Mouse (Mus musculus) midbrain, postnatal 0 days (tissue): Measurements from ENCODE around the gene Rai1. TPM values are rescaled to one million over a fixed set of nuclear protein-coding genes. Genes with fewer than 3 reads are reported as not detected.

Source experiments
- ATAC-seq: fragments of 200-750 bp; cut with Nextera tagmentation; 2 replicates; pipeline ENCODE4 v1.8.0; 2017; ENCODE audit warnings: moderate number of reproducible peaks, mild to moderate bottlenecking, moderate TSS enrichment, moderate library complexity; ENCODE audit not compliant: low FRiP score
- DNase-seq: peaks from one replicate; pipeline ENCODE4 v3.0.0-alpha.2; 2015; ENCODE audit warnings: low spot score
- H3K27ac ChIP-seq: fragments of 300-500 bp; sonication (generic); 2 replicates; pipeline ENCODE4 v1.5.1; 2014; ENCODE audit warnings: low read depth, mild to moderate bottlenecking, low read length, mixed read lengths
- H3K27me3 ChIP-seq: fragments of 300-500 bp; sonication (generic); 2 replicates; pipeline ENCODE4 v1.6.1; 2014; ENCODE audit warnings: low read length, control low read depth, mixed read lengths; ENCODE audit not compliant: insufficient read depth
- H3K36me3 ChIP-seq: fragments of 300-500 bp; sonication (generic); 2 replicates; pipeline ENCODE4 v1.6.1; 2014; ENCODE audit warnings: low read length, control low read depth, mixed read lengths; ENCODE audit not compliant: insufficient read depth
- H3K4me1 ChIP-seq: fragments of 300-500 bp; sonication (generic); 2 replicates; pipeline ENCODE4 v1.6.1; 2014; ENCODE audit warnings: mild to moderate bottlenecking, control low read depth, antibody characterized with exemption, low read length, mixed read lengths; ENCODE audit not compliant: insufficient read depth
- H3K4me2 ChIP-seq: fragments of 300-500 bp; sonication (generic); 2 replicates; pipeline ENCODE4 v1.6.1; 2014; ENCODE audit warnings: low read depth, mild to moderate bottlenecking, low read length, mixed read lengths; ENCODE audit not compliant: poor library complexity, severe bottlenecking
- H3K4me3 ChIP-seq: fragments of 300-500 bp; sonication (generic); 2 replicates; pipeline ENCODE4 v1.5.1; 2014; ENCODE audit warnings: low read depth, mild to moderate bottlenecking, low read length, moderate library complexity
- H3K9ac ChIP-seq: fragments of 300-500 bp; sonication (generic); replicated peaks from 2 replicates; pipeline ENCODE4 v1.6.1; 2014; ENCODE audit warnings: mild to moderate bottlenecking, low read length, moderate library complexity, mixed read lengths; ENCODE audit not compliant: poor library complexity, severe bottlenecking
- H3K9me3 ChIP-seq: fragments of 300-500 bp; sonication (generic); 2 replicates; pipeline ENCODE4 v1.6.1; 2016; ENCODE audit warnings: low read length, control low read depth
- CTCF ChIP-seq: IDR thresholded peaks from 2 replicates; pipeline ENCODE4 v1.5.1; 2016; ENCODE audit warnings: antibody characterized with exemption, mild to moderate bottlenecking
- WGBS: fragments of 180-500 bp; shearing (Covaris S2); extraction: QIAGEN DNeasy Blood & Tissue Kit; methylation state at CpG from one replicate; pipeline ENCODE4 v1.1.7; 2014; 5-methylcytosine and 5-hydroxymethylcytosine counted together
- polyA plus RNA-seq: library from polyadenylated mRNA; unstranded; fragments of >200 nt; fragmentation: Nextera tagmentation; extraction: Ambion mirVana; gene quantifications from 2 replicates; pipeline ENCODE4 v1.2.1, GENCODE M21; 2015
- total RNA-seq: library from RNA; depleted of rRNA; stranded (reverse); fragments of >200 nt; gene quantifications from 2 replicates; pipeline ENCODE4 v1.2.3, GENCODE M21; 2014

The Rai1 gene
- total and polyA plus RNA-seq, 2 experiments from 2014 or later, result 22.0 to 66.8 TPM

DNA sequence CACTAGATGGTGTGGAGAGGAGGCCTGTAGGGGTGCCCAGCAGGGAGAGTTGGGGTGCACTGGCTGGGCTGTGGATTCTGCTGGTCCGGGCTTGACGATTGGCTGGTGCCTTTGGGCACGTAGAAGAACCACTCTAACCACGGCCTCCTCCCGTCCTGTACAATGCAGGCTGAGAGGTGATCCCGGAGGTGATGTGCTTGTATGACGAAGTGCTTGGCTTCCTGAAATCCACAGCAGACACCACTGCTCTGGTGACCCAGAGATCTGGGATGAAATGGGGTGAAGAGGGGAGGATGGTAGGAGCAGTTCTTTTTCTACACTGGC is 36.4 kb downstream of the Rai1 start:
- H3K27ac ChIP-seq, result peak overlapping the region; percentile 65
- H3K4me3 ChIP-seq, result peak overlapping the region; percentile 78
- peak overlapping the region; percentile 87 for H3K4me2 ChIP-seq
- no peaks in the 10 kb centered on the region for H3K9me3 ChIP-seq
- H3K36me3 ChIP-seq, result peaks cover 12% of the 10 kb centered on the region
- H3K4me1 ChIP-seq, result peaks cover 39% of the 10 kb centered on the region; the same call in 1 of the 2 replicates
- H3K9ac ChIP-seq, result peak overlapping the region; percentile 57
- no peaks in the 10 kb centered on the region for H3K27me3 ChIP-seq
- WGBS, result 4% methylated on average over 7 of the region's 7 CpGs
- ATAC-seq (peak; percentile 17; the same call in 1 of the 2 replicates), DNase-seq (peak; percentile 23)
- TF ChIP-seq CTCF, result no peak

- no peak overlapping the region for H3K4me3 ChIP-seq
- H3K4me1 ChIP-seq, result peaks cover 39% of the 10 kb centered on the region; the same call in 1 of the 2 replicates
- H3K36me3 ChIP-seq, result peaks cover 12% of the 10 kb centered on the region
- no peak for DNase-seq
- H3K9me3 ChIP-seq, result no peaks in the 10 kb centered on the region
- no peaks in the 10 kb centered on the region for H3K27me3 ChIP-seq
- no peak for ATAC-seq
- 61% methylated on average over 4 of the region's 4 CpGs for WGBS
- H3K9ac ChIP-seq, result no peak overlapping the region
- TF ChIP-seq CTCF, result no peak
- H3K27ac ChIP-seq, result no peak overlapping the region
- H3K4me2 ChIP-seq, result peak overlapping the region; percentile 87; the same call in 1 of the 2 replicates
Measured at GRCm38 (mm10) chr11:60143086-60143485, 38.3 kb downstream of the Rai1 start.

DNA sequence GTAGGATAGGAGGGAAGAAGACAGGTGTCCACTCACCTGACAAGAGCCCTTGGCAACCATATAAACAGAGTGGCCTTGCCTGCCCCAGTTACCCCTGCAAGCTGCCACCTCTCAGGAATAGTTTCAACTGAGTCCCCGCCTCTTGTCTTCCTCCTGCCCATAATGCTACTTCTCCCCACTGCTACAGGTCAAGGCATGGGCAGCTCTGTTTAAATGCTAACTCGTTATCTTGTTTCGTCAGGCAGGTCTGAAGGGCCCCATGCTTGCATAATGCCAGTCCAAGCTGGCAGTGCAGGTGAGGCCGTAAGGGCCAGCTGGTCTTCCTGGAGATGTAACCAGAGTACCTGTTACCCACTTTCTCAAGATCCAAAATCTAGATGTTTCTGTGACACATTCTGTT is 41.4 kb downstream of the Rai1 start:
- Histone ChIP-seq H3K36me3 (peaks cover 12% of the 10 kb centered on the region), H3K4me3 (no peak overlapping the region), H3K4me1 (peaks cover 36% of the 10 kb centered on the region; the same call in 1 of the 2 replicates), H3K9me3 (no peaks in the 10 kb centered on the region), H3K4me2 (no peak overlapping the region), H3K27me3 (no peaks in the 10 kb centered on the region), H3K9ac (no peak overlapping the region), H3K27ac (no peak overlapping the region)
- WGBS, result 93% methylated on average over 4 of the region's 4 CpGs
- TF ChIP-seq CTCF, result no peak
- ATAC-seq (no peak), DNase-seq (no peak)

DNA sequence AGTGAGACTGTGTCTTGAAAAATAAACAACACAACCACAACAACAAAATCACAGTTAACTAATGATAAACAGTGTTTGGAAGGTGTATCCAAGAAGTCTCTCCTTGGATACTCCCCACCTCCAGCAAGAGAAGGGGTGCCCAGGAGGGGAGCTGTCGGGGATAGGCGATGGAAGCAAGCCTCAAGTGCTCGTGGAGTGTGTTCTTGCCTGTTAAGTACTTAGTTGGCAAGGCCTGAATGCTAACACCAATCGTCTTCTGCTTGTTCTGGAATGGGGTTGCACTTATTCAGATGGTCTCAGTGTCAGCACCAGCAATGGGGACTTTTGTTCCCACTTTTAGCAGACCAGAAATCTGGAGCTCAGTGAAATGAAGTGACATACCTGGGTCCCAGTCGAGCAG is 43.8 kb downstream of the Rai1 start:
- H3K27ac ChIP-seq, result no peak overlapping the region
- WGBS, result 69% methylated on average over 5 of the region's 5 CpGs

GRCm38 (mm10) chr11:60149086-60149485 is 44.3 kb downstream of the Rai1 start:
- 0 out of 2 replicates have a peak, but pooled peaks cover 11% of the 10 kb centered on the region for H3K4me1 ChIP-seq
- peaks cover 12% of the 10 kb centered on the region for H3K36me3 ChIP-seq
- H3K4me3 ChIP-seq, result no peak overlapping the region
- no peak for TF ChIP-seq CTCF
- no peak overlapping the region for H3K9ac ChIP-seq
- no peak overlapping the region for H3K27ac ChIP-seq
- no peak overlapping the region for H3K4me2 ChIP-seq
- DNase-seq, result no peak
- ATAC-seq, result no peak
- H3K9me3 ChIP-seq, result no peaks in the 10 kb centered on the region
- no peaks in the 10 kb centered on the region for H3K27me3 ChIP-seq
- 52% methylated on average over 3 of the region's 3 CpGs for WGBS

More for the DNA sequence above, 43.8 kb downstream of the Rai1 start:
- no peaks in the 10 kb centered on the region for H3K27me3 ChIP-seq
- DNase-seq (no peak), ATAC-seq (no peak)
- H3K4me1 ChIP-seq, result 0 out of 2 replicates have a peak, but pooled peaks cover 15% of the 10 kb centered on the region
- no peak for TF ChIP-seq CTCF
- H3K4me3 ChIP-seq, result no peak overlapping the region
- H3K4me2 ChIP-seq, result no peak overlapping the region
- peaks cover 12% of the 10 kb centered on the region for H3K36me3 ChIP-seq
- H3K9ac ChIP-seq, result no peak overlapping the region
- no peaks in the 10 kb centered on the region for H3K9me3 ChIP-seq

- 81% methylated on average over 3 of the region's 3 CpGs for WGBS
- H3K36me3 ChIP-seq, result peaks cover 2% of the 10 kb centered on the region; the same call in 1 of the 2 replicates
- H3K27me3 ChIP-seq, result no peaks in the 10 kb centered on the region
- no peak overlapping the region for H3K4me3 ChIP-seq
- ATAC-seq (no peak), DNase-seq (no peak)
- H3K9me3 ChIP-seq, result no peaks in the 10 kb centered on the region
- no peak overlapping the region for H3K9ac ChIP-seq
- H3K4me1 ChIP-seq, result no peaks in the 10 kb centered on the region
- no peak overlapping the region for H3K27ac ChIP-seq
- no peak overlapping the region for H3K4me2 ChIP-seq
- TF ChIP-seq CTCF, result no peak
Measured at GRCm38 (mm10) chr11:60150677-60151076, 45.9 kb downstream of the Rai1 start.
